Mouse (Mus musculus) lung, postnatal 10 days (tissue): Measurements from ENCODE around the gene Foxc2.
A peak's percentile ranks its signal among the peaks of the same experiment; 100 is the strongest.

Experiments used
- DNase-seq: peaks from one replicate; pipeline ENCODE4 v3.0.0; 2021

Gene Foxc2

GRCm38 (mm10) chr8:121086004-121086900, 29.7 kb upstream of the Foxc2 start:
- DNase-seq, result peak; percentile 61

- DNase-seq, result no peak
These were observed 27.7 kb upstream of the Foxc2 start for GRCm38 (mm10) chr8:121088281-121088680.

- DNase-seq, result peak; percentile 64
These were observed 26.9 kb upstream of the Foxc2 start for GRCm38 (mm10) chr8:121088871-121089630.

- peak; percentile 60 for DNase-seq
These were observed 26.2 kb upstream of the Foxc2 start for GRCm38 (mm10) chr8:121089631-121090380.

- peak; percentile 59 for DNase-seq
These were observed 25.3 kb upstream of the Foxc2 start for GRCm38 (mm10) chr8:121090716-121091115.

GRCm38 (mm10) chr8:121092141-121092540, 23.8 kb upstream of the Foxc2 start:
- DNase-seq, result no peak

GRCm38 (mm10) chr8:121092627-121093026, 23.3 kb upstream of the Foxc2 start:
- peak; percentile 92 for DNase-seq

GRCm38 (mm10) chr8:121093496-121093895, 22.5 kb upstream of the Foxc2 start:
- no peak for DNase-seq

GRCm38 (mm10) chr8:121104049-121104818, 11.7 kb upstream of the Foxc2 start:
- peak; percentile 88 for DNase-seq

- peak; percentile 99 for DNase-seq
These were observed 8.0 kb upstream of the Foxc2 start, which contains the start of gene Mthfsd for GRCm38 (mm10) chr8:121107668-121108656. Gene Mthfsd (minus strand): TSS chr8:121108392.

- no peak for DNase-seq
These were observed 7.3 kb upstream of the Foxc2 start for GRCm38 (mm10) chr8:121108657-121109056.

GRCm38 (mm10) chr8:121111145-121111907, 4.6 kb upstream of the Foxc2 start:
- DNase-seq, result no peak

- peak; percentile 96 for DNase-seq
These were observed 2.7 kb upstream of the Foxc2 start for GRCm38 (mm10) chr8:121113261-121113660.

- DNase-seq, result no peak
These were observed 835 bp upstream of the Foxc2 start for GRCm38 (mm10) chr8:121115136-121115535.

- no peak for DNase-seq
These were observed 717 bp downstream of the Foxc2 start for GRCm38 (mm10) chr8:121116591-121117185.

- DNase-seq, result no peak
These were observed 1.2 kb downstream of the Foxc2 start for GRCm38 (mm10) chr8:121117186-121117651.

- DNase-seq, result no peak
These were observed 1.9 kb downstream of the Foxc2 start for GRCm38 (mm10) chr8:121117906-121118305.

- no peak for DNase-seq
These were observed 2.9 kb downstream of the Foxc2 start for GRCm38 (mm10) chr8:121118634-121119420.
